Mouse (Mus musculus): ENCODE measurements around the gene Mindy4b-ps. TPM values are rescaled to one million over a fixed set of nuclear protein-coding genes. Genes with fewer than 3 reads are reported as not detected.
"Not testable (repeated sequence)": the region's sequence is repeated elsewhere in the genome, so short reads cannot be mapped to it uniquely, and the experiment has no call there.

Gene Mindy4b-ps
- total RNA-seq (2021): not detected in 2 replicates
- long read RNA-seq: 0 reads

DNA sequence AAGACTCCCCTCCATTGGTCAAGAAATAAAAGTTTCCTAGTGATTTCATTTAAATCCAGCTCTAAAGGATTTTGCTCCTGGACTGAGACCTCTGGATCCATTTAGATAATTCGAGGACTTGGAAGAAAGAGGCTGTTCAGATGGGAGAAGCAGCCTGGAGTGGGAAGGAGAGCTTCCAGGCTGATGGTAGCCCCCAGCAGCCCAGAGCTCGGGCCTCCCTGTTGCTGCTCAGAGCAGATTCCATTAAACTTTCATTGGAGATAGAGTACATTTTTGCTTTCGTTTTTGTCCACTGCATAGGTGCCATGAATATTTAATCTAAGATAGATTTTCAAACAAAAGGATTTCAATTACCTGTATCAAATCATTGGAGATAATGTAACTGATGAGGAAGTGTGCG, at the start of gene Mindy4b-ps:
Gene Mindy4b-ps (minus strand): TSS at position 101 of the 400 bp plus-strand sequence.
- no peak for DNase-seq

DNA sequence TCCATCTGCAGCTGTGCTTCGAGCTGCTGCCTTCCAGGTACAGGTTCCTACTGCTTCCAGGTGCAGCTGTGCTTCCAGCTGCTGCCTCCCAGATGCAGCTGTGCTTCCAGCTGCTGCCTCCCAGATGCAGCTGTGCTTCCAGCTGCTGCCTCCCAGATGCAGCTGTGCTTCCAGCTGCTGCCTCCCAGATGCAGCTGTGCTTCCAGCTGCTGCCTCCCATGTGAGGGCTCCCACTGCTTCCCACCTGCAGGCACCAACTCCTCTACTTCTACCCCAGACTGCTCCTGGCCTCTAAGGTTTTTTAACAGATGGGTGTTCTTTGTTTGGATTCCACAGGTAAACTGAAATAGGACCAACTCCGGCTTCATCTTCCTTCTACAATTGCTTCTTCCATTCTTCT, 49.8 kb upstream of the Mindy4b-ps start:
- DNase-seq: not testable (repeated sequence)

DNA sequence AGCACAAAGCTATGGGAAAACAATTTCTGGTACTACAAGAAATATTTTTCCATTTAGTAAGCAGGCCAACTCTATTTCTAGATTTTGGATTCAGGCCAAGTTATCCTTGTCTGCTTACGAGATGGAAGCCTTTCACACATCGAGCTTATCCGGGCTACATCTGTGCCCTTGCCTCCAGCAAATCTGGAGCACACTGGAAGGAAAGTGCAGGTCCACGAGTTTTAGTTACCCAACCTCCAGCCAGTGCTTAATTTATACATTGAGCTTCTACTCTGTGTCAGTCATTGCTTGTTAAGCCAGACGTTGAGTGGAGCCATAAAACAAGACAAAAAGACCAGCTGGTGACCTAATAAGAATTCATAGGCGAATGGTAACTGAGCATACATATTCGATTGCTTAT, 43.6 kb upstream of the Mindy4b-ps start:
- DNase-seq: no peak

DNA sequence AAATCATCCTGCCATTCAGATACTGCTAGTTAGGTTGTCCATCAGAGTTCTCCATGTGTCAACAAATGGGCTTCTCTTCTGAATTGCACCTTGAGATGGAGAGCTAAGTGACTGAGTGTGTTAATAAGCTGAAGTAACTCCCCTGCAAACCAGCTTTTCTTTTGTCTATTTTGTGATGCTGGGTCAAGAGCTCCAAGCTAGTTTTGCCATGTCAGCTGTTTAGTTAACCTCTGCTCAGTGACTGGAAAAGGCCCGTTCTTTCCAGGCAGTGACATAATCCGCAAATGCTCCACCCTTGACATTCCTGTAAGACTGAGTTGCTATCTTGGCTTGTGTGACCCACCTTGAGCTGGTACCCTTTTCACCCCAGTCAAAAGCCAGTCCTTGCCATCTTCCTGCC, 40.9 kb upstream of the Mindy4b-ps start:
- DNase-seq: no peak

DNA sequence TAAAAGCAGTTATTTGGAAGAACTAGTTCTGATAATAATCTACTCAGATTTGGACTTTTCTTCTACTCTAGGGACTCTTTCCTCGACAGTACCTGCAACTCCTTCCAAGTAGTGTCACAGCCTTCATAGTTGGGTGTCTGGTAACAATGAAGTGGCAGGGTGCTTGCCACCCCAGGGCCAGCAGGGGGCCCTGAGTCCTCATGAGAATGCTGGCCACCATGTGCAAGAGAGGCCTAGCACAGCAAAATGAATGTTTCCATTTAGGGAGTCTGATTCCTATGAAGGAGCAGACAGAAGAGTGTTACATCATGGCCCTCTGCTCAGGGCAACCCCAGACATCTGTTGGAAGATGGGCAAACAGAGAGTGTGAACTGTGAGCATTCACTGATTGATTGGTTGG, 21.3 kb upstream of the Mindy4b-ps start:
- peak; percentile 37 for DNase-seq

DNA sequence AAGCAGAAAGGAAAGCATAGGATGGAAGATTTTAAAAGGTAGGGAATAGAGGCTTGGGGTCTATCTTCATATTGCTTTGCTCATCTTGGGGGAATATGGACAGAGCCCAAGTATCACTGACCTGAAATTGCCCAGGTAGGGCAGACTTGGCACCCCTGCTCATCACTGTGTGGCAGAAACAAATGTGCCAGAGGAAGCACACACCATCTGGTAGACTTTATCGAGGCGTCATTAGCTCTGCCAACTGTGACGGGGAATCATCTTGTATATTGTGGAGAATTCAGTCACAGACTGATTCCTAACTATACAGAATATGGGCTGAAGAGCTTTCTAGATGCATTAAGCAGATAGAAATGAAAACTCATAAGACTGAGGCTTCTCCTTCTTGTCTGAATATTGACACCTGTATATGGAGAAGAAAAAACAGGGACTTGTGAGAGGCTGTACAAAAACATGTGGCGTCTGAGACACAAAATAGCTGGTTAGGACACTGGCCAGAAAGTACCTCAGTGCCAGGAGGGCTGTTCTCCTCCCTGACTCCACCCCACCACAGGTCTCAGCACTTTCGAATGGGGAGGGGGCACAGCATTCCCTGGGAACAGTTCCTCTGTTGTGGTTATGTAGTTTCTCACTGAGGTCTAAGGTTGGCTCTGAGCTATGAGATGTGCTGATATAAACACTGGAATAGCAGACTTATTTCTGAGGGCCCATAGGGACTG, 11.5 kb upstream of the Mindy4b-ps start:
- DNase-seq: no peak

DNA sequence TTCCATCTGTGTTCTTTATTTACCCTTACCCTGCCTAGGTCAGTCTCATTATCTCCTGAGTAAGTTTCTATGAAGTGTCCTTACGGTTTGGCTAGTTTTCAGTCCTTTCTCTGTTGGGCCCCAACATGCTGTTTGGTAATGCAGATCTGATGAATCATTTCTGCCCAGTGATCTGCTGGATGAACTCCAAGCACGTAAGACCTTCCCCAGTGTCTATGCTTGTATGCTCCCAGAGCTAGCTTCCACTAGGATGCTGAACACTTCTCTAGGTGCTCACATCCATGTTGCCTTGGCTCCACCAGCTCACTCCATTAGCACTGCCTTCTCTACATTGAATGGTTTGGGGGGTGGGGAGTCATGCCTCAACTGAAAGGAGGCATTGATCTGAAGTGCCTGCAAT, 10.8 kb upstream of the Mindy4b-ps start:
- DNase-seq: no peak

DNA sequence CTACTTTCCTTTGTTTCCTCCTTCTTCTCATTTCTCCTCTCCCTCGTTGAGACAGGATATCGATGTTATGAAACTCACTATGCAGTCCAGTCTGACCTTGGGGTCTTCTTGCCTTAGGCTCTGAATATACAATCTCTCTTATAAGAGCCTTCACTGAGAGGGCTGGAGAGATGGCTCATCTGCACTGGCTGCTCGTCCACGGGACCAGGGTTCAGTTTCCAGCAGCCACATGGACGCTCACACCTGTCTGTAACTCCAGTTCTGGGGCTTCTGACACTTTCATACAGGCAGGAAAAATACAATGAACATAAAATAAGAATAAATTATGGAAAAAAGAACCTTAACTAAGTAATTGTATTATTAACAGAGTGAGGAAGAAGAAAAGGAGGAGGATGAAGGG, 9.5 kb upstream of the Mindy4b-ps start:
- DNase-seq: no peak

DNA sequence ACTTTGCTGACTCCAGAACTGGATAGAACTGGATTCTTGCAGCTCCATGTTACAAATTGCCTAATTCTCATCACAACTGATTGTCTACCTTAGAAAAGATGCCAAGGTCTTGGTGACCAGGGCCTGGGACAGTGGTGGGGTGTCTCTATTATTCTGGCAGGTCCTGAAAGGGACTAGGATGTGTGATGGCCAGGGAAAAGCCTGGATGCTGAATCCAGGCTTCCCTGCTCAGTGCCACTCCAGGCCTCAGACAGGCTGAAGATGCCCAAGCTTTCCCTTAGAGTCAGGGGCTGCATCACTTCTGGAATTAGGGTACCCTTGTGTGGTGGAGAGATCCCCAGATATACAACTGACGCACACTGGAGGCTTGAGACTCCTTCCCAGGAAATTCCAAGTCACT, 7.8 kb upstream of the Mindy4b-ps start:
- DNase-seq: no peak

DNA sequence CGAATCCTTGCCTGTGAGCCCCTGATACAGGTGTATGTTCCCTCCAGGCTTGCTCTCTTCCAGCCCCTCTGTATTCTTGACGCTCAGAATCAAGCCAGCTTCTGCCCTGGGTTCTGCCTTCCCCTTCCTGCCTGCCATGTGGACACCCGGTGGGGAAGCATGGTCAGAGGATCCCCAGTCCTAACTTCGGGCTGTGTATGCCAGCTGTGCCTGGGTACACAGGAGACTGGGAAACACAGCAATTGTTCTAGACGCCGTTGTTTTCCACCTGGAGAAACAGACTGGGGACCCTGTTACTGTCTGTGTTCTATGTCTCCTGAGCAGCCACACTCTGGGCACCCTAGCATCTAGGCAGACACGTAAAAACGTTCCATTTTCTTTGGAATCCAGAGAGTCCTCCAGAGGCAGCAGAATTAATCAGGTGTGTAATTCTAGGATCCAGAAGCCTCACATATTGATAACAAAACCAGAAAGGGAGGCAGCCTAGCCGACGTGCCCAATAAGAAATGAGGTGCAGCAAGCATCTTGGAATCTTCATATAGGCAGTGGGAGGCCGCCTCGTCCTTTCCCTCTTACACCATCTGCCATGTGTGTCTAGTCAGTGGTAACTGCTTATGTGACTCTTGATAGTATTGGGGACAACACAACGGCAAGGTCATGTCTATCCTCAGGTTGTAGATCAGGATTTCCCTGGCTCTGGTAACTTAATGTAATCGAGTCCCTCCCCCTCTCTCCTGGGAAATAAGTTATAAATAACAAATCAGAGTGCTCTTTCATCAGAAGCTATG, 6.4 kb upstream of the Mindy4b-ps start:
- no peak for DNase-seq

DNA sequence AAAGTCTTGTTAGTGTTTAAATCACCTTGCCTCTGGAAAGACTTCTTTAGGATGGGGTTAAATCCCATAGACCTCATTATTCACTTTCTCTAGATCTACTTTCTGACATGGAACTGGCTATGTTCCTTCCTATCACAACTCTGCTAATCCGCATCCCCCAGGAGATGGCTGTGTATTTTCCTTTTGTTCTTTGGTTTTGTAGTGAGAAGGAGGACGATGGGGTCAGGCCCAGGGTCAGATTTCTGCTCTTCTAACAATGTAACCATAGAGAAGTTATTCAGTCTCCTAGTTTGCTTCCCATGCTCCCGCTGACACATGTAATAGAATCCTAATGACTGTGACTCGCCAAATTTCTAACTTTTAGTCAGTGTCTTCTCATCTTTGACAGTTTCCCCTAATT, 4.2 kb upstream of the Mindy4b-ps start:
- DNase-seq: no peak

DNA sequence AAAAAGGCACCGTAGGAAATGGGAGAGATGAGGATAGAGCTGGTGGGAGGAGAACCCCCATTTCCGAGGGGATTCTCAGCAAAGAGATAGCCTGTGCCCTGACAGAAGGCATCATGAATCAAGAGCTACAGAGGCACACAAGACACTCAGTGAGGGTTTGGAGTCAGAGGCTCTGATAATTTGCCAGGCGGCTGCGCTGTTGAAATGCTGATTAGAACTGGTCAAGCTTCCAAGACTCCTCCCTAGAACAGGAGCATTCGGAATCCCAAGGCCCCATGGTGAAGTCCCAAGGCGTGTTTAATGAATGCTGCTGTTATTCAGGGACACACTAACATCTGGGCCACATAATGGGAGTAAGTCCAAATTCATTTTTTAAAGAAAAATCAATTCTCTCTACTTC, 4.8 kb downstream of the Mindy4b-ps start:
- DNase-seq: peak; percentile 15

DNA sequence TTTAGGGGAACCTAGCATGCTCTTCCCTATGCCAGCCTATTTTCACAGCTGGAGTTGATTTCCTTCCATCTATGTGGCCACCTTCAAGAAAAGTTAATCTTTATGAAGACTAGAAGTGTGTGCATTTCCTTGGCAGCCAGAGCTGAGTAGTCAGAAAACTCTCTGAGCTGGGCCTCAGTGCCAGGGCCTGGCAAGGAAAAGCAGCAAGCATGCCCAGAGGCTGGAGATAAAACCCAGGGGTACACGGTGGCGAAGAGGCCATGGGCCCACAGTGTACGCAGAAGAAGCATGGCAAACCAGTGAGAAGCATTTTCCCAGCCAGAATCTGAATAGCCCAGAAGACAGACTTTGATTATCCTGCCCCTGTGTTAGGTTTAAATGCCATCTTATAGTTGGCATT, 7.9 kb downstream of the Mindy4b-ps start:
- DNase-seq: peak; percentile 14

DNA sequence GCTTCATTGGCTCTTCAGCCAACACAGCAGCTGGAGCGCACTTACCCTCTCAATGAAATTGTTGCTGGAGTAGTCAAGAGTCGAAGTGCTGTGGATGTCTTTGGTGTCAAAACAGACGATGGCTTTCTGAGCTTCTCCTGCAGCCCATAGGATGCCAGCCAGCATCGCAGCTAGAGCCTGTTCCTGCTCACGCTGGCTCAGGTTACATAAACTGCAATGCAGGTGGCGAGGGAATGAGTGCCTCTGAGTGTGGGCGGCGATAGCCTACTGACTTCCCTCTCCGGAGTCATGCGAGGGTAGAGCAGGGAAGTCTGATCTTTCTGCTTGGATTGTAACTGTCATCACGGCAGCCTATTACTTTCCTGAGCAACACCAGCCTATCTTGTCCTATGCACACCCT, 11.8 kb downstream of the Mindy4b-ps start:
- DNase-seq: no peak

DNA sequence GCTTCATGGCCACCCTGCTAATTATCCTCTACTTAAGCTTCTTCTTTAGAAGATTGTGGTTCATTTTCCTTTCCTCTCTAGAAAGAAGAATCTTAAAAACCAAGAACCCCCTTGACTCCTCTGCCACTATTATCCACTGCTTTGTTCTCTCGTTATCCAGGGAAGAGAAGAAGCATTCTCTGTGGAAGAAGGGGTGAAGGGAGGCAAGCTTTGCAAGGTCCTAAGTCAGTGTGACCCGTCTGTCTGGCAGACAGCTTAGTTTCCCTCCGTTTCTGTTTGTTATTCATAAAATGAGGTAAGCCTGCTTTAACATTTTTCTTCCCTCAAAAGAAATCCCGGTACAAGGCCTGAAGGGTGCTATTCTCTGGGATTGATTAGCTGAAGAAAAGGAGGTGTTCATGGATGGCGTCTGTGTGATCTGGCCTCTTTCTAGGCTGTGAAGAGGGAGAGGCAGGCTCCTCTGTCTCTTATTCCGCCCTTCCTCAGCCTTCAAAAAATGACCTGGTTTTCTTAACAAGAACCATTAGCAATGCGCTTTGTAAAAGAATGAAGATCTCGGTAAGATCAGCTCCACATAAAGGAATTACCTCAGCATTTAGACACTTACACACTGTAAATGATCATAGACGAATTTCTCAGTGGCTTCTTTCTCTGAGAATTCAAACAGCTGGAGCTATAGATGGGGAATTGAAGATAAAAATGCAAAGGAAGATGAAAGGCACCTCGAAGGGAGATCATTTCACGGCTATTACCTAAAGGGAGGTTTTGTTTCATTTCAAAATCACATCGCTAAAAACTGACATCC, 12.8 kb downstream of the Mindy4b-ps start:
- DNase-seq: no peak

DNA sequence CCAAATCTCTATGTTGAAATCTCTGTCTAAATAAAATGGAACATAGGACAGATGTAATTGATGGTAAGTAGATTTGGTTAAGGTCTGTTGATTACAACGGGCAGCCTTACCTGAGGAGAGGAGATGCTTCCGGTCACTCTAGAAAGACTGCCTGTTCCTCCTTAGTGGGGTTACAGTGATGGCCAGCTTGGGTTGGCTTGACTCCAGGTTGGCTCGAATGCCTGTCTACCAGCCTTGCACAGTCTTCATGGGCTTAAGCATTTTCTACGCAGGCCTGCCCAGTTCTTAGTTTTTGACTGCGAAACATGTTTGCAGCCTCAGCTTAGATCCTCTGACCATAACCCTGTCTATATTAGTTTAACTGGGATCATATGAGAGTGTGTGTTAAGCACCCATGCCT, 13.5 kb downstream of the Mindy4b-ps start:
- no peak for DNase-seq

DNA sequence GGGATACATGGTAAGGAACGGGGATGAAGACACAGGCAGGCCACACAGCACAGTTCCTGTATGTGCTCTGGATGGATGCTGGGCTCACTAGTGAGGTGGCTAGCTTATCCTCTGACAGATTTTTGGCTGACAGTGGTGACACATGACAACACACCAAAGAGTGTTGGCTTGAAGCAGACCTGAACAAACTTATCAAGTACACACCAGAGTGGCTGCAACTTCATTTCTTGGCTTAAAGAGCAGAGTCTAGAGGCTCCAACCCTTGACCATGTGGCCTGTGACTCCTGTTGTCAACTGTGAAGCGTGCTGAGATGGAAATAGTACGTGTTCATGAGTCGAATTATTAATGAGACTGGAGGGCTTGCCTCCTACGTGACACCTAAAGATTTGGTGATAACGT, 17.4 kb downstream of the Mindy4b-ps start:
- no peak for DNase-seq

DNA sequence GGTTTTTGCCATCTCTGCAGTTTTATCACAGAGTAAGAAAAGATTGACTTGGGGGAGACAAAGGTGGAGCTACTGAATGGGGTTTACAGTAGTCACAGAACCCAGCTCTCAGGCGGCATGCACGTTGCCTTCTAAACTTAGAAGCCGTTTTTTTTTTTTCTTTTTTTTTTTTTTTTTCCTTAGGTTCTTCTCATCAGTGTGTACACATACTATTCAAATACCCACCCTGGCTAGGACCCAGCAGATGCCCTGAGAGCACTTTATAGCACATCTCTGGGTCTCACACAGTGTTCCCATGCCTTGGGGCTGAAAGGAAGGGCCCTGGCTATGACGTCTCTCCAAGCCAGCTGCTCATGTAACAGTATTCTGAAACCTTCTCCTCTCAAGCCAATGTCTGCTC, 23.4 kb downstream of the Mindy4b-ps start:
- DNase-seq: no peak

DNA sequence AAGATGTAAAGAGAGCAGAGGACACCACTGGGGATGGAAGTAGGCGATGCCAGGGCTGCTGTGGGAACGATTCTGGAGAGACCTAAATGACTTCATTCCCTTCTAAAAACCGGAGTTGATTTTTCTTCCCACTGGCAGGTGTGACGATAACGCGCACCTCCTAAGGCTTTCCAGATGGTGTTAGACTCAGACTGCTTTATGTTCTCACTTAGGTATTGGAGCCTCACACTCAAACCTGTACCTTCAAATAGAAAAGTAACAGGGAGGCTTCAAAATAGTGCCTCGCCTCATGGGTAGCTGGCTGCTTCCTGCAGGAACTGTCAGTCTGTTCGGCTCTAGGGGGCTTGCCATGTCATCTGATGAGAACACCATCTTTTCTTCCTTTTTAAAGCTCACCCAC, 23.9 kb downstream of the Mindy4b-ps start:
- no peak for DNase-seq

DNA sequence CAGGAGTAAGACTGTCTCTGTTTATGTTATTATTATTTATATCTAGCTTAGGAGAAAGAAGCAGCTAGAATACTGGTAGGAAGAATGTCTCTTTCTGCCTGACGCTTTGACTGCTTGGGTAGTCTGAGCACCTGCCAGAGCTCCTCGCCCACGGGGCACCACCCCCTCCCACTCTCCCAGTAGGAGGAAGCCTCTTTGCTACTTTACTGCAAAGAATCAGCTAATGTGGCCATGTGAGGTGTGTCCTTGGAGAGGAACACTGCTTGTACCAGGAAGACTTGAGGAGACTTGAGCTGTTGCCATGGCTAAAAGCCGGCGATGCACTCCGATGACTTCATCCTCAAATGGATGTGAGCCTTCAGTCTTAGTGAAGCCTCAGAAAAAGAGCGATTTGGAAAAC, 32.6 kb downstream of the Mindy4b-ps start:
- DNase-seq: no peak

DNA sequence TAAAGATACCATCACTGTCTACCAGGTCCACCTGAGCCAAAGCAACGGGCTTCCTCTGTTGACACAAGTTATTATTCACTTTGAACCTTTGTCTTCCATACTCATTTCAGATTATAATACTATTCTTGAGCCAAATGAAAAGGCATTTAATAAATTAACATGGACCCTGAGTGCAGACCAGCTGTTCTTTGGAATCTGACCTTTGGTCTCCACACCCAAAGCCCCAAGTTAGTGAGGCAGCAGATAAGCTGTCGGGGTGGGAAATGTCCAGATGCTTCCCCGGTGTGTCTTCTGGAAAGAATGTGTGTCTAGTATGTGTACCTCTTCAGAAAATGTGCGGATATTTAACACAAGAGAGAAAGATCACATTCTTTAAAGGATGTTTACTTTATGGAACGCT, 33.1 kb downstream of the Mindy4b-ps start:
- no peak for DNase-seq

DNA sequence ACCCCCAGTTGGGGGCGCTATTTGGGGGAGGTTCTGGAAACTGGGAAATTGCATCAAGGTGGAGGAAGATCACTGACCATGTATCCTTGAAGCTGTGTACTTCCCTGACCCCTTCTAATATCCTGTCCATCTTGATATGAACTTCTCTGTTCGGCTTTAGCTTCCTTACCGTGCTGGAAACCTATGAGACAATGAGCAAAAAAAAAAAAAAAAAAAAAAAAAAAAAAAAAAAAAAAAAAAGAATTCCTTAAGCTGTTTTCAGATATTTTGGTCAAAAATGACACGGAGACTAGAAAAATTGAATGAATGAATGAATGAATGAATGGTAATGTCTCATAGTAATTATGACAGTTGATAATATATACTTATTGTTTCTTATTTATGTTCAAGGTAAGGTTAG, 35.6 kb downstream of the Mindy4b-ps start:
- DNase-seq: no peak

DNA sequence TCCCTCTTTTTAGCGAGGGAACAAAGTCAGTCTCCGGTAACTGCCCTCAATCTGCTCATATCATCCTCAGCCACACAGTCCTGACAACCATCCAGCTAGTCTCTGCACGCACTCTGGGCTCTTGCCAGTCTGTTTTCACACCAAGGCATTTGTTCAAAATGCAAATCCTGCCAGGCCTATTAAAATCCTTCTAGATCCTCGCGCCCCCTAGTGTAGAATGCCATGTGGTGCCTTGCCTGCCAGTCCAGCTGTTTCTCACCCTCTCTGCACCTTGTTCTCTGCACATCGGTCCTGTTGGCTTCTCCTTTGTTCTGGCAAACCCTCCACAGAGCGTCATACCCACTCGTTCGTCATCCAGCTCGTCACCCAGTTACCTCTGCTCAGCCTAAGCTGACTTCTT, 36.2 kb downstream of the Mindy4b-ps start:
- peak; percentile 66 for DNase-seq

Data from adrenal gland, postnatal 25 days (tissue).